Mouse (Mus musculus) gastrocnemius, adult 8-10 months (tissue): ENCODE data around the gene Ccdc15. TPM values are rescaled to one million over a fixed set of nuclear protein-coding genes. Genes with fewer than 3 reads are reported as not detected.
"Not testable (repeated sequence)": the region's sequence is repeated elsewhere in the genome, so short reads cannot be mapped to it uniquely, and the experiment has no call there.

Experiments
- DNase-seq, 2 experiments: peaks; one replicate each; pipeline ENCODE4 v3.0.0; 2022; ENCODE audit warnings: low spot score in 2 of 2
- total RNA-seq, 4 experiments: library from RNA; stranded (reverse); gene quantifications; 2 replicates each; pipeline ENCODE4 v1.2.4; 2022

Ccdc15 gene
- total RNA-seq, 4 experiments from 2014 or later = 1.3 to 1.7 (median 1.6) TPM

DNA sequence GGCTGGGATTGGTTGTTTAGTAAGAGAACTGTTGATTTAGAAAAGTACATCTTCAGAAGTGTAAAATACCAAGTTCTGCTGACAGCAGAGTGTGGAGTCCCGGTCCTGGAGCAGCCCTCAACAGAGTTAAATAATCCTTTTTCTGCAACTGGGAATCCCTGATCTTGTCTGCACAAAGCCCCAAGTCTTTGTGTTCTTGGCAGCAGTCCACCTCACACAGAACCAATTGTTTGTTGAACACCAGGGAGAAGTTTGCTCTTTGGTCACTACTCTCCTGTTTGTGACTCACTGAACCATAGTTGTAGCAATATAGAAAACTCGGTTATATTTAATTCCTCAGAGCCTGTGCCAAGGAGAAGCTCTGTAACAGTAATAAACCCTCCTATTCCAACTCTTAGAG lies 3.0 kb upstream of the Ccdc15 start:
- DNase-seq = no peak

DNA sequence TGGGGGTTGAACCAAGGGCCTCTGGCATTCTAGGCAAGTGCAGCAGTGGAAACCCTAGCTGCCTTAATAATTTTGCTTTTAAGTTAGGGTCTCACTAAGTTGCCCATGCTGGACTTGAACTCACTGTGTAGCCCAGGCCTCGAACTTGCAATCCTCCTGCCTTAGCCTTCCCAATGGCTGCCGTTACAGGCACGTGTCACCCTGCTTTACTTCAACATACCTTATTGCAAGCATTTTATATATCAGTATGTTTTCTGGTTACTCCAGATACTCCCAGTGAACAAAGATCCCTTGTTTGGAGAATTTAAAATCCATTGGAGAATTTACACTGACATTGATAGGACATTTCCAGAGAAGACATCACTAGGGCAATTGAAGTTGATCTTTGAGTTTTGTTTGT lies 818 bp upstream of the Ccdc15 start:
- DNase-seq = no peak

DNA sequence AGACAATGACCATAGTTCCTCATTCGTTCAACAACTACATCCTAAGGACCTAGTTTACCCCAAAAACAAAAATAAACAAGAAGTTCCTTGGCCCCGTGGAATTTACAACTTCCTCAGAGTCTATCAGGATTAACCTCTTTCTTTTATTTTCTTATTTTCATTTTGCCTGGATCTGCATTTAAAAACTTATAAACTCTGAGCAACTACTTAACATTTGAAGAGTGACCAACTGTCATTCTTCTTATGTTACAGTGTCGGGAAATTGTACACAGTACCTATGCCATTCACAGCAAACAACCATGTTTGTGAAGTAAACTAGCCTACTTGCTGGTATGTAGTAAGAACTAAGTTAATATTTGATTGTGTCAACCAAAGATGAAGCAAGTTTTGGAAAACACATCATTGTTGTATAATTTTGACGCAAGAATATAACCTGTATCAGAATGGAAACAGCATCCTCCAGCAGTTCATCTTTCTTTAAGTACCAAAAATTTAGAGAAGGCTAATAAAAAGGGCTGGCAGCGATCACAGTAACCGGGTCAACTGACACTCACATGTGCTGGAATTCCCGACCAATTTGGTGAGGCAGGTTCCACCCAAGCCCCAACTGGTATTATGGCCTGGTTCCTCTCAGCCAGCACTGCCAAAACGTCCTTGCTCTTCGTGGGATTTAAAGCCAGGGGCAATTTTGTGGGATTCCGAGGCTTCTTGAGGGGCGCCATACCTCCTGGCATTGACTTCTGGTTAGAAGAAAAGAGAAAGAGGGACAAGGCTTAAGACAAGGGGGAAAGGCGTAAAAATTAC lies 846 bp downstream of the Ccdc15 start:
- no peak for DNase-seq

DNA sequence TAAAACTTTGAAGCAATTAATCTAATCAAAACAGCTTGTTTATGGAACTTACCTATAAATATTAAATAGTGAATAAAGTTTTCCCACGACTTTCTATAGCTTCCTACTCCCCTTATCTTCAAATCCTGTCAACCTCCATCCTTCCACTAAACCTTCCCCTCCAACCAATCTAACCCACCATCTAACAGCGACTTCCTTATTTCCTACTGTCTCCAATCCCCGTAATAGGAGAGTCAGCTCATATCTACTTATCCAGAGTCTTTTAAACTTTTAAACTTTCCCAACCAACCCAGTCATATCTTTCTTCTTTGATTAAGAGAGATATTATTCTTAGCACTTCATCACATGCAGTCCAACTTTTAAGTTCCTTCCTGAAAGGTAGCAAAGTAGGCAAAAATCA lies 2.8 kb downstream of the Ccdc15 start:
- no peak for DNase-seq

DNA sequence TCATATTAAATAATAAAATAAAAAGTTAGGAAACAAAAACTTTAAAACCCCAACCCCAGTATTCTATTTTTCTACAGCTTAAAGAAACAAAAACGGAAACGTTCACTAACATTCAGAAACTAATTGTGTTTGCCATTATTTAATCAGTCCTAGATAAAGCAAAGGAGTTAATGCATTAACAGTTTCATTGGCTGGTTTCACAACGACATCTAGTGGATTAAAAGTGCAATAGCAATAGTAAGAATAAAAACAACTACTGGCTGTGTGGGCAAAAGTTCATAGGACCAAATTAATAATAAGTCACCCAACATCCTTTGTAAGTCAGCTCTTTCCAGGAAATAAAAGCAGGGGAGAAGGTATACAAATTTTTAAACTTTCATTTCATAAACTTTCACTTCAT lies 18.8 kb downstream of the Ccdc15 start:
- no peak for DNase-seq

DNA sequence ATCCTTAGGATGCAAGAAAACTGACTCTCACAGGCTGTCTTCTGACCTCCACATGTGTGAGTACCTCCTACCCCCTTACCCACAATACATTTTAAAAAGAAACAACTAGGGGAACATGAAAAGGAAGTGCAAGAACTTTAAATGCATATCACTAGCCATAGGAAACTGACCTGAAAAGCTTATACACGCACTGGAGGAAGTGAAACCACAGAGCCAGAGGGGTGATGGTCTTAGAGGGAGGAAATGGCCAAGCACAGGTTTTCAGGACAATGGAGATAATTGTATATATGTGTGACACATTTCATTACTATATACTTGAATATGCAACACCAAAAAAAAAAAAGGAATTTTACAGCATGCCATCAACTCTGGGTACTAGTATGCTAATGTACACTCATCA lies 46.5 kb downstream of the Ccdc15 start:
- DNase-seq = no peak

DNA sequence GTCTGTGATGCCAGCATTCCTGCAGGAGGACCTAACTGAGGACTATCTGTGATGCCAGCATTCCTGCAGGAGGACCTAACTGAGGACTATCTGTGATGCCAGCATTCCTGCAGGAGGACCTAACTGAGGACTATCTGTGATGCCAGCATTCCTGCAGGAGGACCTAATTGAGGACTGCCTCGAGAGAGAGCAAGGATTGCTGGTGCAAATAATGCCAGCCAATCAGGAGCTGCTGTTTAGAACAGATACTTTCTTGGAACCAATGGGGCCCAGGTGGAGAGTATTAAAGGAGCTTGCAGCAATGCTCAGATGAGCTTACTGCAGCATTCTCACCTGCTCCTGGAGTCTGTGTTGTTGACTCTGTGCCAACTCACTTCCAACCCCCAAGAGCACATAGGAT lies 47.7 kb downstream of the Ccdc15 start:
- not testable (repeated sequence) for DNase-seq

DNA sequence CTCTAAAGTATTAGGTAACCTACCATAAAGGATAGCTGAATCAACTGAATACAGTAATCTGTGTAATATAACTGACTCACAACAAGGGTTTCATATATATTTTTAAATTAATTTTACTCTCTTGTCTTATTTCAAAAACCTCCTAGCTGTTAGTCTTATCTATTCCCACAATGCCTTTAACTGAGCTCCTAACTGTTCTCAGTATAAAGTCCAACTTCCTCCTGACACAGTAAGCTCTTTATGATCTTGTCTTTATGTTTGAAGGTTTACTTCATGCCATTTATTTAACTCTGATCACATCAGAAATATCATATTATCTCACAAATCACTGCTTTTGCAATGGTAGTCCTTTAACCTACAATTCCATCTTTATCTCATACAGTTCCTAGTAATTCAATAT lies 52.6 kb downstream of the Ccdc15 start:
- DNase-seq = no peak

DNA sequence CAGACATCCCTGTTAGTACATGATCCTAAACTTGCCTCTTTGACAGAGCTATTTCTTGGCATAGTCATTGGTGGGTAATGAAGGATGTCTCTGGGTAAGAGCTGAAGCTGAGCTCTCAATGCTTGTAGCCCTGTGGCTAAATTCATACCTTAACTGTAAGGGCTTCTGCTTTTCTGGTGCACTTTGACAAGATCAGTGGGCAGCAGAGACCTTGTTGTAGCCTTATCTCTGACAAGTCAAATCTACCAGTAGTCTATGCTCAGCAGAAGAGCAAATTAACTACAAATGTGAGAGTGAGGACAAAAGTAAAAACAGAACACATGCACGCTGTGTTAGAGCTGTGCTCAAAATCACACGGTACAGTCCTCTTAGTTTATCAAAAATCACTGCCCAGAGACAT lies 81.6 kb downstream of the Ccdc15 start:
- DNase-seq = no peak

DNA sequence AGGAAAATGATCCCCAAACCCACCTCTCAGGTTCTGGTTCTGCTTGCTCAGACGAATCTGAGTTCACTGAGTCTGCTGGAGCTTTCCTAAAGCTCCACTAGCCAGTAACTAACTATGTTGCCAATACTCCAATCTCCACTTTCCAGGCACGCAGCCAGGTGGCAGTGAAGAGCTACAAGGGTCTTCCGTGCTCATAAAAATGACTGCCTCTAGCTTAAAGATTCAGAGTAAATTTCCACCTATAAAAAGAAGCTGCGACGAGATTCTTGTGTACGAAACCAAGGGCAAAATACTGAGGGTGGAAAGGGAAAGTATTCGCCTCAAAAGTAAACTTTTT lies 92.4 kb downstream of the Ccdc15 start:
- DNase-seq = no peak

DNA sequence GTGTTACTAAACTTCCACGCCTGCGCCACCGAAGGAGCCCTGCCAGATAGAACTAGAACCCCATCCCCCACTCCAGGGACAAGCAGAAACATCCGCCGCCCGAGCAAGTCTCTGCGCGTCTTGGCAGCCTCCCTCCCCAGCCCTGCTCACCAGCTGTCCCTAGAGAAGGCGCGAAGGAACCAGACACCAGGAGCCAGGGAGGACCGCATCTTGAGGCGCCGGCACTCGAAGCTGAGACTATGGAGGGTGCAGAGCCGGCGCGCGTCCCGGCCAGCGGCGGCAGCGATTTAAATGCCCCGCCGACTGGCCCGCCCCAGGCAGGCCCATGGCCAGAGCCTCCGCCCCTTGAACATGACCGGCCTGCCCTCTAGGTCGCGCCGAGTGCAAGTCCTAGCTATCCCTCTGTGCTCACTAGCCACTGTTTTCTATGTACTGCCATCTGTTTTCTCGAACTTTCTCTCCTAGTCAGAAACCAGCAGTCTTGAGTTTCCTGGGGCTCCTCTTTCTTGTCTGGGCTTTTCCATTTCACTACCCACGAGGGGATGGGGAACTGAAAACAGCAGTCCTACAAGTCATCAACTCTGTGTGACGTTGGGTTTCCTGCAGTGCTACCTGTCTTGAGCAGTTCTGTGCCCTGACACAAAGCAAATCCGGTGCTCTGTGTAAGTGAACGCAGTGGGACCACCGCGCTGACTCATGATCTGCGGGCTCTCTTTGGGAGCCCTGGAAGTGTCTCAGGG lies 92.9 kb downstream of the Ccdc15 start, which contains the start of gene Slc37a2:
TSS of gene Slc37a2 (minus strand) at position 590 of the 740 bp plus-strand sequence.
- peak; percentile 44 to 59 for DNase-seq

DNA sequence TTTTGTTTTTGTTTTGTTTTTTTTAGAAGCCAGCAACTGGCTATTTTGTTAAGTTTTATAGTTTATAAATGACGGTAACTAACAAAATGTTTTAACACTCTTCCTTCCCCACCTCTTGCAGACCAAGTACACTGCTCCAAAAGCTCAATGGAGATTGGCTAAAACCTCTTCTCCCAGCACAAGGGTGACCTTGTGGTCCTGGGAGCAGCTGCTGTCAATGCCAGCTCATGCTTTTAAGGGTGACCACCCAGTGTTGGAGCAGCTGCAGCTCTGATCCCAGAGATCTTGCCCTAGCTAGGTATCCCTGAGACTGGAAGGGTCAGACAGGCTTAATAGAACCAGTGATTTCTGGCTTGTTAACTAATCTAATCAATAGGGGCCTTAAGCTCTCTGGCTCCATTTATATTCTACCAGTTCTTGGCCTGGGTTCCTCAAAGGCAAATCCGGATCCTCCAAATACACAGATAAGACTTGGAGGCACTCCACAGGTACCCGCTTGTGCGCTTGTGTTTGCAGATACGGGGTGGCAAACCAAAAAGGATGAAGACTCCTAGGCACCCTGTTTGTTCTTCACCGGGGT lies 93.6 kb downstream of the Ccdc15 start:
- no peak for DNase-seq

DNA sequence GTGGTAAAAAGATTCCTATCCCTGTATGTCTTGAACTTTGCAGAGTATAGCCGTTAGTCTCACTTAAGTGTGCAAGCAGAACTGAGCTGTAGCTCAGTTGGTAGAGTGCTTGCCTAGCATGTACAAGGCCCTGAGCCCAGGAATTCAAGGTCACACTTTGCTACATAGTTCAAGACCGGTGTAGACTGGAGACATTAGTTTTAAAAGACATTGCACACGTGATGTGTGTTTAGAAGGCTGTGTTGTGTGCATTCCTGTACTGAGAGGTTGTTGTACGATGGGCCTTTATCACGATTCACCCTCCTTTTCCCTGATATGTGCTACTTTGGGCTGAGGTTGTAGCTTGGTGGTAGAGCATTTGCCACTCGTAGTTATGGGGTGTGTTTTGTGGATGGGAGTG lies 97.6 kb downstream of the Ccdc15 start:
- no peak for DNase-seq

DNA sequence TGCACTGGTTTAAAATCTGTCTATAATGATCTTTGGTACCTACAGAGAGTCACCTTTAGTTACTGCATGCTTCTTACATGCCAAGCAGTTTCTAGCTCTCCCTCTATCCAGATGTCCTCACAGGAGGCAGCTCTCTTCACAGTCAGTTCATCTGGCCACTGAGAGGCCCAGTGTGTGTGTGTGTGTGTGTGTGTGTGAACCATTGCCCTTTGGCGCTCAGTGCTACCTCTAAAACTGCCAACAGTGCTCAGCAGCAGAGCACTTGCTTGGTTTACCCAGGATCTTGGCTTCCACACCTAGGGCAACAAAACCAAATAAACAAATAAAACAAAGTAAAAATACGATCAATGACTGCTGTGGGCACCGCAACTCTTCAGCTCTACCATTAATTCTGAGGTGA lies 98.3 kb downstream of the Ccdc15 start:
- DNase-seq = no peak

DNA sequence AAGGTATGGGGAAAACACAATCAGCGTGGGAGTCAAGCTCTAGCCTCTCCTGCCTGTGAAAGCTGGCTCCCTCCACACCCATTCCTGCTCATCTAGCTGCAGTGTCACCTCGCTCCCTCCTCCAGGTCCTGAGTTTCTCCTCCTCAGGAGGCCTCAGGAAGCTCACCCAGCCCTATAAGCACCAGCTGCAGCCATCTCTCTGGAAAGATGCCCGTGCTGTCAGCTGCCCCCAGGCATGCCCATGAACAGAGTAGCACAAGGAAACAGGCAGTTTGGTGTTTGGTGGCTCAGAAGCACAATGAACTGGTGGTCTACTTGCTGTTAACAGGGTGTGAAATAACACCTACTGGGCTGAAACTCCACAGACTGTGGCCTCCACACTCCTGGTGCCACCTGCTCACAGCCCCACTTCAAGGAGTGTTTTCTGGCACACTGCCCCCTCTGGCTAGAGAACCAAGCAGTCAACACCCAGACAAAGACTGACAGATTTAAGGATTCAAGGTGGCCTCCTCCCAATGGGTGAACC lies 99.8 kb downstream of the Ccdc15 start:
- DNase-seq = no peak

DNA sequence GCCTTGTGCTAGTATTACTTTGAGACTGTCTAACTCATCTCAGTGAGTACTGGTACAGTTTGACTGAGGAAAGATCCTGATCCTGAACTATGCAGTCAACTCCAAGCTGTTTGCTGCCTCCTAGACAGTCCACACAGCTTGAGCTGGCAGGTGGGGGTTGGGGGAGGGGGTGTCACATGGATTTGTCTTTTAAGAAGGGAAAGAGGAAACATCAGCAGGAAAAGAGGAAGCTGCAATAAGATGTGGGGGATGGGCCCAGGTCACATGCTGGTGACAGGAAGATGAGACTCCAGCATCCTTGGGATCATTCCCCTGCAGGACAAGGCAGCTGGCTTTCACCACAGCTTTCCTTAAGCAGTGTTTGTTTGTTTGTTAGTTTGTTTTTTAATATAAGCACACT lies 100.8 kb downstream of the Ccdc15 start:
- DNase-seq = no peak

DNA sequence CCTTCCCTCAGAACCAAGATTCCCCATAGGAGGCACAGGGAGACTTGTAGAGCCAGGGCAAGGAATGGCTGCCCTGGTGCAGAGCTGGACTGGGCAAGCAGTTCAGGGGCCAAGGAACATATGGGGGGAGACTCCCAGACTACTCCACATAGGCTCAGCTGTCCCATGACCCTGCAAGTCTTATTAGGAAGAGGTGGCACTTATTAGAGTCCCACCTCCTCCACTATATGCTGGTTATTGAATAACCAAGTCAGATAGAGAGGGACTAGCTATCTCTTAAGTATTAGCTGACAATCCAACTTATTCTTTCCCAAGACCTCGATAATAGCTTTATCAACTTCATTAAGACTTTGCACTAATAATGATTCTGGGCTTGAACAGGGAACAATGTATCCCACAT lies 102.4 kb downstream of the Ccdc15 start:
- no peak for DNase-seq

DNA sequence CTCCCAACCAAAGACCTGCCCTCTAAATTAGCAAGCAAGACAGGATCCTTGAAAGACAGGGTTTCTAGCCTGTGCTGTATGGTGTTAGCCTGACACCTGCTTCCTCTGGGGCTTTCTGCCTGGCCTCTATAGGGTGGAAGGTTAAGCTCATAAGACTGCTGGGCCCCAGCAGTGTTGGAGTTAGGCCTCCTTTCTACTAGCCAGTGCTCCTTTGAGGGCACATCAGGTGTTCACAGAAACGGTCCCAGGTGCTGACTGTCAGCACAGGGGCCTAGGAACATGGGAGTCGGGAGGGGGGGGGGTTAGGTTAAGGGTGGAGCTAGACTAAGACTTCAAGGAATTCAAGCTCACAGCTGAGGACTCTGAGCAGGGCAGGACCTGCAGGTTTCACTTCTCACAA lies 102.8 kb downstream of the Ccdc15 start:
- no peak for DNase-seq

DNA sequence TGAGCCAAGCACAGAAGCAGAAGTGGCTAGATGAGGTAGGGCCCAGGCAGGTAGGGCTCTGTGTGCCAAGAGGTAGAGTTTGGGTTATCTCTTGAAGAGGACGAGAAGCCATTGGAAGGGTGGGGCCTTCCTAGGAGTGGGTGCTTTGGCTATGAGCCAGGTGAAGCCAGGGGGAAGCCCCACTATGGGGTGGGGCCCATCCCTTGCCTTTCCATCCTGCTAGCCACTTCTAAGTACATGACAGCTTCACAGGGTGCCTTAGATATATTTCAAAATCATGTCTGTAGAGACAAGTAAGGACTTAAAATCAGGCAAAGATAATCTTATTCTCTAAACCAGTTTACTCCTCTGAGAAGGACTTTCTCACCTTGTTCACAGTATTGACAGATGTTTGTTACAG lies 103.6 kb downstream of the Ccdc15 start:
- DNase-seq = no peak

DNA sequence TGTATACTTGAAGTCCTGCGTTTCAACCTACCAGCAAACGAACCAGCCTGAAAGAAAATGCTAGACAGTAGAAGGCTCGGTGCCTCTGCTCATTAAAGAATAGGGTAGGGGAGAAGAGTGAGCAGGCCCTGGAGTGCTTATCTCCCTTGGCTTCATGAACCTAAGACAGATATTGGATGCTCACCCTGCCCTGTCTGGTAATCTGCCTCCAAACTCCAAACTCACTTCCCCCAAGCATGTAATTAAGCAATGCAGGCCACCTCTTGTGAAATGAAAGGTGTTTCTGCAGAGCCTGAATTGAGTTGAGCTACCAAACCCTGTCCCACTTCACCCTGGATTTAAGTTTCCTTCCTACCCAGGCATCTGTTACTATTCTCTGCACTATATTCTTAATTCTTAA lies 105.5 kb downstream of the Ccdc15 start:
- DNase-seq = no peak

DNA sequence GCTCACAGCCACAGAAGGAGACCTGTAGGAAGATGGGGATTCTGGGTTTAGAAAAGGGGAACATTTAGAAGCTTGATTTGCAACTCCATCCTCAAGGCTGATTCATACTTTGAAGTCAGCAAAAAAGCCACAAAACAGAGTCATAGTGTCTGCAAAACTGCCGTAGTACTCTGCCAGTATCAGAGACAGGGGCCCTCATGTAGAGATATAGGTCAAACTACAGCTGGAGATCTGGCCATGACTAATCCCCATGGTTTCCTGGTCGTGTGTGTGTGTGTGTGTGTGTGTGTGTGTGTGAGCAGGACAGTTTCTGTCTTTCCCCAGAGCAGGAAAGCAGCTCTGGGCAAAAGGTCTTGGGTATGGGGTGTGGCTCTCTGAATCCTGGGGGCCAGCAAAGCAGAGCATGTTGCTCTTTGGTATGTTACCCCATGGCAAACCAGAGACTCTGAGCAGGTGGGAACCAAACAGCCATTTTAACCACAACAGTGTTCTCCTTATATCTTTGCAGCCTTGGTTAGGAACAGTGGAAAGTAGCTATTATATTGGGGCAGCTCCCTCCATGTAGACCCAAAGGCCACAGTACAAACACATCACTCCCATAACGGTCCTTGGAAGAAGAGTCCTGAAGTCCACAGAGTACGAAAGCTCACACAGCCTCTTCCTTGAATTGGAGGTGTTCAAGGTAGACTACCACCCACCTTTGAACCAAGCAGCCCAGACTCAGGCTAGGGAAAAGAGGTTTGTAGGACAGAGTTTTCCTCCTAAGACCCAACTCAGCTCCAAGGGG lies 112.1 kb downstream of the Ccdc15 start:
- DNase-seq = no peak
